Mouse (Mus musculus) lung, embryonic 16.5 days (tissue): Measurements from ENCODE around the gene Gm21992. TPM values are rescaled to one million over a fixed set of nuclear protein-coding genes. Genes with fewer than 3 reads are reported as not detected.

Source experiments
- ATAC-seq: fragments of 200-750 bp; cut with Nextera tagmentation; 2 replicates; pipeline ENCODE4 v1.8.0; 2017; ENCODE audit warnings: low read depth, mild to moderate bottlenecking, moderate library complexity
- H3K27ac ChIP-seq: fragments of 300-500 bp; sonication (generic); 2 replicates; pipeline ENCODE4 v1.5.1; 2014; ENCODE audit warnings: mild to moderate bottlenecking, control low read depth, low read length
- H3K27me3 ChIP-seq: fragments of 300-500 bp; sonication (generic); 2 replicates; pipeline ENCODE4 v1.6.1; 2014; ENCODE audit warnings: low read depth, low read length, mixed read lengths; ENCODE audit not compliant: control insufficient read depth, insufficient read depth
- H3K36me3 ChIP-seq: fragments of 300-500 bp; sonication (generic); 2 replicates; pipeline ENCODE4 v1.6.1; 2014; ENCODE audit warnings: low read length; ENCODE audit not compliant: control insufficient read depth, insufficient read depth
- H3K4me1 ChIP-seq: fragments of 300-500 bp; sonication (generic); replicated peaks from 2 replicates; pipeline ENCODE4 v1.6.1; 2014; ENCODE audit warnings: low read length, mixed read lengths; ENCODE audit not compliant: control insufficient read depth, insufficient read depth
- H3K4me2 ChIP-seq: fragments of 300-500 bp; sonication (generic); 2 replicates; pipeline ENCODE4 v1.6.1; 2014; ENCODE audit warnings: low read depth, low read length, control low read depth
- H3K4me3 ChIP-seq: fragments of 300-500 bp; sonication (generic); 2 replicates; pipeline ENCODE4 v1.5.1; 2014; ENCODE audit warnings: mild to moderate bottlenecking, low read length, control low read depth
- H3K9ac ChIP-seq: fragments of 300-500 bp; sonication (generic); 2 replicates; pipeline ENCODE4 v1.6.1; 2014; ENCODE audit warnings: low read length, control low read depth
- H3K9me3 ChIP-seq: fragments of 300-500 bp; sonication (generic); 2 replicates; pipeline ENCODE4 v1.6.1; 2016; ENCODE audit warnings: low read length; ENCODE audit not compliant: control insufficient read depth
- WGBS: fragments of 180-500 bp; shearing (Covaris S2); extraction: QIAGEN DNeasy Blood & Tissue Kit; methylation state at CpG from one replicate; pipeline ENCODE4 v1.1.7; 2014; 5-methylcytosine and 5-hydroxymethylcytosine counted together
- polyA plus RNA-seq: library from polyadenylated mRNA; unstranded; fragments of >200 nt; fragmentation: Nextera tagmentation; extraction: Ambion mirVana; gene quantifications from 2 replicates; pipeline ENCODE4 v1.2.1, GENCODE M21; 2015

Gene Gm21992
- polyA plus RNA-seq, 1 experiment from 2014 or later = 30.9 TPM

DNA sequence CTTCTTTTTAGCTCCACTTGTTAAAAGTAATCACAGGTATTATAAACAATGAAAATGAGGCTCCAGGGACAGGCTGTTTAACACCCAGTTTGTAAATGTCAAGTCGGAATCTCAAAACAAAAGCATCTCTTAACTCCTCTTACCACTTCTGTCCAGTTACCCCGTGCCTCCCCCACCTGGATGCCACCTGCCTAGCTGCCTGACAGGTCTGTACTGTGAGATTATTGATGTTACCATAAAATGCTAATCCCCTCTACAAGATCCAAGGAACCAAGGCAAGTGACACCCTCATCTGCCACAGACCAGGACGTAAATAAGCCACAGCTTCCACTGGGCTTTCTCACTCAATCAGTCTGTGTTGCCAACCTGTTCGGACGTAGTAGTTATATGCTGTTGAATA is 111.6 kb downstream of the Gm21992 start:
- WGBS = 42% methylated on average over 5 of the region's 5 CpGs
- Histone ChIP-seq H3K4me3 (no peak overlapping the region), H3K36me3 (no peaks in the 10 kb centered on the region), H3K9ac (no peak overlapping the region), H3K27ac (no peak overlapping the region), H3K4me2 (no peak overlapping the region), H3K9me3 (no peaks in the 10 kb centered on the region), H3K4me1 (peaks cover 5% of the 10 kb centered on the region; the same call in 1 of the 2 replicates), H3K27me3 (peaks cover 34% of the 10 kb centered on the region)
- ATAC-seq = no peak

GRCm38 (mm10) chr19:4698856-4699255 is 112.6 kb downstream of the Gm21992 start:
- Histone ChIP-seq H3K4me2 (peak overlapping the region; percentile 93; the same call in 1 of the 2 replicates), H3K9ac (no peak overlapping the region), H3K9me3 (no peaks in the 10 kb centered on the region), H3K27ac (no peak overlapping the region), H3K36me3 (no peaks in the 10 kb centered on the region), H3K27me3 (peaks cover 34% of the 10 kb centered on the region), H3K4me1 (peaks cover 5% of the 10 kb centered on the region; the same call in 1 of the 2 replicates), H3K4me3 (no peak overlapping the region; the same call in 1 of the 2 replicates)
- WGBS = 28% methylated on average over 8 of the region's 8 CpGs
- ATAC-seq = no peak

DNA sequence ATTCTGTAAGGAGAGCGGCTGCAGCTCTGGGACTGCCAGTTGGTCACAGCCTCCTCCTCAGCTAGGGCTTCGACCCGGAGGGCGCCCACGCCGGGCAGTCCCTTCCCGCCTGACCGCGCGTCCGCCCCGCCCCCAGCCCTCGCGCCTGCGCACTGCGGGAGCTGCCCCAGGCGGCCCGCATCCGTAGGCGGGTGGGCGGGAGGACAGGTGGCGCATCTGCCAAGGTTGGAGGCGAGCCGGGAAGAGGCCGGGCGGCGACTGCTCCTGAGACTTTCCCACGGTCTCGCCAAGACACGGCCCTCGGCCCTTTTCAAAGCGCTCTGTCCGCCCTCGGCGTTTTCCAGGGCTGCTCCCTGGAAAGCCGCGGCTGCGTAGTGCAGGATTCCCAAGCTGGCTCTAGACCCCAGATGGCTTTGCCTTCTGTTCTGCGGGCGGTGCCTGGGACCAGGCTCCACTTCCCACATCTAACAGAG is 113.2 kb downstream of the Gm21992 start, which contains the start of gene Gm960:
Gene Gm960, minus strand, starts transcription at position 464 of the 473 bp plus-strand sequence.
- 2% methylated on average over 32 of the region's 40 CpGs for WGBS
- H3K4me3 ChIP-seq = peak within 1 kb of the TSS; percentile 62
- H3K9ac ChIP-seq = peak within 1 kb of the TSS; percentile 62
- H3K36me3 ChIP-seq = no peaks in the 10 kb centered on the region
- H3K9me3 ChIP-seq = no peaks in the 10 kb centered on the region
- peak; percentile 76 for ATAC-seq
- H3K4me2 ChIP-seq = peak within 1 kb of the TSS; percentile 93
- peaks cover 5% of the 10 kb centered on the region; the same call in 1 of the 2 replicates for H3K4me1 ChIP-seq
- H3K27me3 ChIP-seq = peaks cover 34% of the 10 kb centered on the region
- H3K27ac ChIP-seq = no peak within 1 kb of the TSS

- Histone ChIP-seq H3K9ac (no peak overlapping the region), H3K4me3 (peak overlapping the region; percentile 62; the same call in 1 of the 2 replicates), H3K36me3 (no peaks in the 10 kb centered on the region), H3K27me3 (peaks cover 34% of the 10 kb centered on the region), H3K4me1 (peaks cover 5% of the 10 kb centered on the region; the same call in 1 of the 2 replicates), H3K27ac (no peak overlapping the region), H3K9me3 (no peaks in the 10 kb centered on the region), H3K4me2 (peak overlapping the region; percentile 93; the same call in 1 of the 2 replicates)
- 73% methylated on average over 9 of the region's 9 CpGs for WGBS
- ATAC-seq = no peak
Observed at GRCm38 (mm10) chr19:4697721-4698120, 113.7 kb downstream of the Gm21992 start.

GRCm38 (mm10) chr19:4697121-4697520 is 114.3 kb downstream of the Gm21992 start:
- H3K9ac ChIP-seq = no peak overlapping the region
- no peak overlapping the region for H3K27ac ChIP-seq
- WGBS = 77% methylated on average over 3 of the region's 3 CpGs
- ATAC-seq = no peak
- no peak overlapping the region for H3K4me2 ChIP-seq
- H3K4me3 ChIP-seq = no peak overlapping the region
- no peaks in the 10 kb centered on the region for H3K9me3 ChIP-seq
- H3K27me3 ChIP-seq = peaks cover 34% of the 10 kb centered on the region
- H3K4me1 ChIP-seq = peaks cover 5% of the 10 kb centered on the region; the same call in 1 of the 2 replicates
- no peaks in the 10 kb centered on the region for H3K36me3 ChIP-seq

DNA sequence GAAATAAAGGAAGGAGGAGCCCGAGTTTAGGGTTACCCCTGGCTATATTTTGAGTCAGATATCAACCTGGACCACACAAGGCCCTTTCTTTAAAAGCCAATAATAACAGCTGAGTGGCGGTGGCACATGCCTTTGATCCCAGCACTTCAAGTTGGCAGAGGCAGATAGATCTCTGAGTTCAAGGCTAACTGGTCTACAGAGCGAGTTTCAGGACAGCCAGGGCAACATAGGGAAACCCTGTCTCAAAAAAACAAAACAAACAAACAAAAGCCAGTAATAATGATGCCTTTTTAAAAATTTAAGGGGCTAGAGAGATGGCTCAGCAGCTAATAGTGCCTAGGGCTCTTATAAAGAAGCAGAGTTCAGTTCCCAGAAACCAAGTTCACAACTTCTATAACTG is 117.1 kb downstream of the Gm21992 start:
- no peak overlapping the region for H3K4me3 ChIP-seq
- H3K9me3 ChIP-seq = no peaks in the 10 kb centered on the region
- no peak for ATAC-seq
- no peak overlapping the region for H3K4me2 ChIP-seq
- peaks cover 5% of the 10 kb centered on the region; the same call in 1 of the 2 replicates for H3K4me1 ChIP-seq
- H3K27ac ChIP-seq = no peak overlapping the region
- H3K36me3 ChIP-seq = no peaks in the 10 kb centered on the region
- H3K9ac ChIP-seq = no peak overlapping the region
- WGBS = 46% methylated on average over 3 of the region's 3 CpGs
- peaks cover 19% of the 10 kb centered on the region for H3K27me3 ChIP-seq

Other genes with a start within 250 kb of the Gm21992 start
- 3.4 and 4.1 TPM in 2 replicates for gene Lrfn4, start 195.9 kb downstream of the Gm21992 start, polyA plus RNA-seq
- 68.3 and 70.1 TPM in 2 replicates for gene Rce1, start 186.0 kb downstream of the Gm21992 start, polyA plus RNA-seq
- 2.5 and 3.3 TPM in 2 replicates for gene Gm960, start 112.9 kb downstream of the Gm21992 start, polyA plus RNA-seq
- 1.0 and 1.4 TPM in 2 replicates for gene Sptbn2, start 100.4 kb downstream of the Gm21992 start, polyA plus RNA-seq
- 57.6 and 58.7 TPM in 2 replicates for gene Rbm4b, start 55.1 kb downstream of the Gm21992 start, polyA plus RNA-seq
- 52.2 and 55.1 TPM in 2 replicates for gene Rbm4, start 17.7 kb downstream of the Gm21992 start, polyA plus RNA-seq
- 82.4 and 88.6 TPM in 2 replicates for gene Rbm14, start within 50 bp of the Gm21992 start, polyA plus RNA-seq
- 53.7 and 60.1 TPM in 2 replicates for gene Ccs, start 27.7 kb upstream of the Gm21992 start, polyA plus RNA-seq
- gene Ccdc87, start 27.8 kb upstream of the Gm21992 start, polyA plus RNA-seq = 0.65 and 0.72 TPM in 2 replicates
- gene Ctsf, start 43.5 kb upstream of the Gm21992 start, polyA plus RNA-seq = 23.5 and 26.6 TPM in 2 replicates
- gene Actn3, start 66.3 kb upstream of the Gm21992 start, polyA plus RNA-seq = 2.1 and 5.0 TPM in 2 replicates
- gene Zdhhc24, start 67.1 kb upstream of the Gm21992 start, polyA plus RNA-seq = 8.3 and 9.4 TPM in 2 replicates
- gene Bbs1, start 95.0 kb upstream of the Gm21992 start, polyA plus RNA-seq = 4.2 and 4.9 TPM in 2 replicates
- 94.6 and 95.1 TPM in 2 replicates for gene Dpp3, start 116.7 kb upstream of the Gm21992 start, polyA plus RNA-seq
- 1.9 and 2.1 TPM in 2 replicates for gene Peli3, start 131.5 kb upstream of the Gm21992 start, polyA plus RNA-seq
- gene Mrpl11, start 150.5 kb upstream of the Gm21992 start, polyA plus RNA-seq = 90.6 and 93.4 TPM in 2 replicates
- 0.09 TPM in 1 of 2 replicates, not detected in the other for gene Npas4, start 178.7 kb upstream of the Gm21992 start, polyA plus RNA-seq
- gene Slc29a2, start 212.2 kb upstream of the Gm21992 start, polyA plus RNA-seq = 2.7 and 3.6 TPM in 2 replicates
- gene B4gat1, start 227.2 kb upstream of the Gm21992 start, polyA plus RNA-seq = 47.6 and 49.4 TPM in 2 replicates
- gene AC124502.3, start 227.3 kb upstream of the Gm21992 start, polyA plus RNA-seq = 2.5 and 3.5 TPM in 2 replicates
- 41.6 and 45.0 TPM in 2 replicates for gene Brms1, start 229.7 kb upstream of the Gm21992 start, polyA plus RNA-seq
- gene Rin1, start 238.9 kb upstream of the Gm21992 start, polyA plus RNA-seq = 3.7 and 4.2 TPM in 2 replicates